Mouse (Mus musculus) T-helper 1 cell (primary cell): ENCODE results near the gene Gna12.

ENCODE experiments used
- in situ Hi-C: fragments of 300-600 bp; cut with MboI, MseI; formaldehyde crosslinking; loops from one replicate; pipeline ENCODE4 v1.15.1; 2025; ENCODE audit warnings: high pct_unique_total_duplicates

Gna12 gene

DNA sequence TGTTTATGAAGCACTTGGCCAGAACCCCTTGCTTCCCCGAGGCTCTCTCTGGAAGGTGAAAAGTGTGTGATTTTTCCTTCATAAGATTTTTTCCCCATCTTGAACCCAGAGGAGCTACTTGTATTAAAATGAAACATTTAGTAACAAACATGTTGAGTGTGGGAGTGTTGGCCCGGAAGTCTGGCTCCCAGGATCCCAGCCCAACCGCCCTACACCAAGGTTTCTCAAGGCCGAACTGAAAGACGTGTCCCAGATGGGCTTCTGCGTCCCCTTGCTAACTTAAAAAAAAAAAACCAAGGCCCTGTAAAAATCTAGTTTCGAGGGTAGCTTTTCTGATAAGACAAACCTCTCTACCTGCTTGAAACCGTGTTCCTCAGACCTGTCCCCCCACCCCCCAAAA, 2.3 kb downstream of the Gna12 start:
- in situ Hi-C loops, result no loop called here

- in situ Hi-C loops, result no loop called here
Observed at GRCm38 (mm10) chr5:140827413-140827812, 2.8 kb downstream of the Gna12 start.

DNA sequence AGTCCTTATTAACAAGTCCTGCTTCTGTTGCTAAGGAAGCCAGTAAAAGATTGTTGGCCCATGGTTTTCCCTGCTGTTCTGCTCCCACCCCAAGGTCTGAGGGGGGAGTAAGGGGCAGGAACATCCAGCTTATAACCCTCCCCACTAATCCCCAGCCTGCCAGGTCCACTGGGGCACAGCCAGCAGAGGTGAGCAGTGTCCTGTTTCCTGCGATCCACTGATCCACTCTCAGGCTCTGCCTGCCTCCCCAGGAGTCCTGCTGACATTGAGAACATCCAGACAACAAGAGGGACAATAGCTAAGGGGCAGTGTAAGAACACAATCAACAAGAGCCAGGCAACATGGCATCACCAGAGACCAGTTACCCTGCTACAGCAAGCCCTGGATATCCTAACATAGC, 3.4 kb downstream of the Gna12 start:
- in situ Hi-C loops, result no loop called here

DNA sequence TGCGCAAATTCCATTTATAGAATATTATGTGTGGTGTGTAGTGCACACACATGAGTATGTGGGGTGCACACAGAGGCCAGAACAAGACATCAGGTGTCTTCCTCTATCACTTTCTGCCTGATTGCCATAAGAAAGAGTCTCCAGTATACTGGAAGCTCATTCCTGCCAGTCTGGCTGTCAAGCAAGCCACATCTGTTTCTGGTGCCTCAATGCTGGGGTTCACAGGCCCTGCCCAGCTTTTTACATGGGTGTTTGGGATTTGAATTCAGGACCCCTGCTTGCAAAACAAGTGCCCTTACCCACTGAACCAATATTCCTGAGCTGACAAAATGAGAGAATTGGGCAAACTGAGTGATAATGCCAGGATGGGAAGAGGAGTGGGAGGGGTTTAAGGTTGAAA, 4.1 kb downstream of the Gna12 start:
- in situ Hi-C loops, result no loop called here

GRCm38 (mm10) chr5:140824126-140824525, 6.1 kb downstream of the Gna12 start:
- in situ Hi-C loops, result no loop called here

- in situ Hi-C loops, result no loop called here
Observed at GRCm38 (mm10) chr5:140823386-140823785, 6.8 kb downstream of the Gna12 start.

DNA sequence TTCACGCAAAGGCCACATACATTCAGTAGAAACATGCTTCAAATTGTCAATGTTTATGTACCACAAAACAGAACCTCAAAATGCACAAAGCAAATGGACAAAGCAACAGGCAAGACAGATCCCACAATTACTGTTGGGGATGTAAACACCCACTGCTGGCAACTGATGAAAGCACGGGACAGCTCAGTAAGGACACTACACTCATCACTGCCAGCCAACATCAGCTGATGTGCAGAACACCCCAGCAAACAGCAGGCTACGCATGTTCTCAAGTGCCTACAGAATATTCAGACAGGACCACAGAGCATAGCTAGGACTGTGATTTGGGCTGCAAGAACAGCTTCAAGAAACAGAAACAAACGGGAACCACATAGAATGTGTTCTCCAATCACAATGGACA, 8.3 kb downstream of the Gna12 start:
- in situ Hi-C loops, result no loop called here

- in situ Hi-C loops, result no loop called here
Observed at GRCm38 (mm10) chr5:140820539-140820938, 9.7 kb downstream of the Gna12 start.

DNA sequence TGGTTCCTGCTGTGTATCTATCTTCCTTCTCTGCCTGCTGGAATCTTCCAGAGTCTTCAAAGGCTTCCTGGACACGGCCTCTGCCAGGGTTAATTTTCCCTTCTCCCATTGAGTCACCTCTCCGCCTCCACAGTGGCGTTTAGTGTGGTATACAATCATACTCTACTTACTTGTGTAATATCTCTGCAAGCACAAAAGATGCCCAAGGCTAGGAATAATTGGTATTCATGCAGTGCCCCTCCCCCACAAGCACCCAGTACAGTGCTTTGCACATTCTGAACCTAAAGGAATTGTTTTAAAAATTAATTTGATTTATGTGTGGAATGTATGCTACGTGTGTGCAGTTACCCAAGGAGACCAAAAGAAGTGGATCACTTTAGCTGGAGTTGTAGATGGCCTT, 10.6 kb downstream of the Gna12 start:
- in situ Hi-C loops, result no loop called here

DNA sequence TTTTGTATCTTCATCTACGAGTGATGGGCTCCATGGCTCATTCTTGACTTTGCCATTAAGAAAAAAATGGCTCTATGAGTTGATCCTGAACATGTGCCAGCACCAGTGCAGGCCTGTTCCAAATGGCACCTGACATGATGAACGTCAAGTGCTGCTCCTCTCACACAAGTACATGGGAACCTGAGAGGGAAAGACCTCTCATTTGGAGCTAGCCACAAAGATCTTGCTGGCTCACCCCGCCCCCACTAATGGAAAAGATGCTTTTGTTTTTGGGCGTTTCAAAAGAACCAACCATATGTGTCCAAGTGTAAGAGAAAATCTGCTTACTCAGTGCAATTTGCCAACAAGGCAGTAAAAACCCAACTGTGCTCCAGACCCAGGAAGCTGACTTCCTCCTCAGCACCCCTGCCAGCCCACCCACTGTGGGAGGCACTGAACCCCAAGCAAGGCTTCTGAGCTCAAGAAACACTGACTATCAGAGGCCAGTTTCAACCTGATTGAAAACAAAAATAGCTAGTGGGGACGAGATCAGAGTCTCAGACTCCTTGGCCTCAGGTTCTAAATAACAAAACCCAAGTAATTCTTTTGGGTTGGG, 11.7 kb downstream of the Gna12 start:
- in situ Hi-C loops, result no loop called here

DNA sequence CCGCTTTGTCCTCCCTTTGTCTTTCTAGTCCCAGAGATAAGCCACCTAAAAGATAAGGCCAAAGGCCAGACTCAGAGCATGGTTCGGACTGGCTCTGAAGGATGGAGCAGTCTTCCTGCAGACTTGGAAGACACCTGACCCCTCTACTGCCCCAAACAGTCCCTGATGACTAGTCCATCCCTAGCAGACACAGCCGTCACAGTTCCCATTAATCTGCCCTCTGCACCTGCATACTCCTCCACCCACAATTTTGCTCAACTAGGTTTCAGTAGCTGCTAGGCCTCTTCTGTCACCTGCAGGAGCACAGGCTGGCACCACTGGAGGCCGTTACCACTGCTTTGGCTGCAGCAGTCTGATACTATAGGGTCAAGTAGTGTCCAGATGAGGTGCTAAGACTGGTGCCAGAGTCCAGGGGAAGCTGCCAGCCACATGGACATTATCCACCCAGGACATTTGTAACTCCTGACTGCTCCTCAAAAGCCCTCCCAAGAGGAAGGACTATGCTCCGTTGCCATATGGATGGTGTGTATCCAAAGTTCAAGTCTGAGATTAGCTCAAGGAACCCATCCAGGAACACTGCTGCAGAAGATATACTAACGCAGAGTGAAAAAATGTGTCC, 13.2 kb downstream of the Gna12 start:
- in situ Hi-C loops, result no loop called here

- in situ Hi-C loops, result no loop called here
Observed at GRCm38 (mm10) chr5:140816008-140816407, 14.2 kb downstream of the Gna12 start.

DNA sequence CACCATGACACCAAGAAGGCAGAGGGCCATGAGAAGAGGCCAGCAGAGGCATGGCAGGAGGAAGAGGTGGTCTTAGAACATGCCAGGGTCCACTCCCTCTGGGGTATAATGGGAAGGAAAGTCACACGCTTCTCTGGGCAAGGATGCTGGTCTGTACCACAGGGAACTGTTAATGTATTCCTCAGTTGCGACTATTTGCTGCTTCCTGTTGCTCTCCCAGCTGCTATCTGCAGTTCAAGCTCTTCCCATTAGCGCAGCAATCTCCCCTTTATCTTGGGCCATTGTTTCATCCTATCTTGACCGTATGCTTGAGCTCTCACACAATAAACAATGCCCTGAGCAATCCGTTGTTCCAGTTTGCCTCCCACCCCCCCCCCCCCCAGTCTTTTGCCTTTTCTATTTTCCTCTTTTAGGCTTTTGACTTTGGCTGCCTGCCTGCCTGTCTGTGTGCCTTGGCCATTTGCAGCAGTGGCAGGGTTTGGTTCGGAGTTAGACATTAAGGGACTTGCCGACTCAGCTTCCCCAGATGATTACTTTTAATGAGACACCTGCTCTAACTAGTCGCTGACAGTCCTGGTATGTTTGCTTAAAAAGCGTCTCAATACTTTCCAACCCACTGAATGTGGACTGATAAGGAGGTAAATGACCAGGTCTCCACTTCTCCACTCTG, 15.0 kb downstream of the Gna12 start:
- in situ Hi-C loops, result no loop called here

GRCm38 (mm10) chr5:140814403-140814802, 15.8 kb downstream of the Gna12 start:
- in situ Hi-C loops, result no loop called here

DNA sequence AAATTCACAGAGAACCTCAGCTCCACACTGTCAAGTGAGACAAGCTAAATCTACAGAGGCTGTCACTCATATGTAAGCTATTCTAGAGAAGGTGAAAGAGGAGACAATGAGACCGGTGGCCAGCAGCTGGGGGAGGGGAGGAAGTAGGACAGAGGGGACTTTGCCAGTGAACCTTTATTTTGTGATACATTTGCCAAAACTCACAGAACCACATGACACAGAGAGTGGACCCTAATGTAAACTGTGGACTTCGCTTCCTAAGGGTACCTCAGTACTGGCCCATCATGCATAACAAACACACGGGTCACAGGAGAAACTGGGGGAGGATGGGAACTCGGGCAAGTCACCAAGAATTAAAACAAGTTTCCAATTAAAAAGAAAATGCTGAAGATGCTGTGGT, 17.5 kb downstream of the Gna12 start:
- in situ Hi-C loops, result no loop called here

- in situ Hi-C loops, result no loop called here
Observed at GRCm38 (mm10) chr5:140812063-140812462, 18.2 kb downstream of the Gna12 start.

- in situ Hi-C loops, result no loop called here
Observed at GRCm38 (mm10) chr5:140811390-140811789, 18.8 kb downstream of the Gna12 start.

DNA sequence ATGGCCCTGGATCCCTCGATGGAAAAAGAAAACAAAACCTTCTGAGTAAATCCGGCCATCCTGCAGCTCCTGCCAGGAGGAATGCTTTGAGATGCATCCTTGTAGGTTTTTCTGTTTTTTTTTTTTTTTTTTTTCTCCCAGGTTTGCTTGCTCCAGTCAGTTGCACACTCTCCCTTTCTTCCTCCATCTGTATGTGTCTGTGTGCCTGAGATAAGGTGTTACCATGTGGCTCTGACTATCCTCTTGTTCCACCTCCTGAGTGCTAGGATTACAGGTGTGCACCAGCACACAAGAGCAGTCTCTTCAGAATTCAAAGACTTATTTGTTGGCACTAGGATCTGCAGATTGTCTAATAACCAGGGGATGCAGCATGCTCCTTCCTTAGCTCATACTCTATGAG, 23.3 kb downstream of the Gna12 start:
- in situ Hi-C loops, result loop anchor here (10.0 kb wide), 1 partner anchor 1282 kb away; no protein-coding TSS in a partner anchor

DNA sequence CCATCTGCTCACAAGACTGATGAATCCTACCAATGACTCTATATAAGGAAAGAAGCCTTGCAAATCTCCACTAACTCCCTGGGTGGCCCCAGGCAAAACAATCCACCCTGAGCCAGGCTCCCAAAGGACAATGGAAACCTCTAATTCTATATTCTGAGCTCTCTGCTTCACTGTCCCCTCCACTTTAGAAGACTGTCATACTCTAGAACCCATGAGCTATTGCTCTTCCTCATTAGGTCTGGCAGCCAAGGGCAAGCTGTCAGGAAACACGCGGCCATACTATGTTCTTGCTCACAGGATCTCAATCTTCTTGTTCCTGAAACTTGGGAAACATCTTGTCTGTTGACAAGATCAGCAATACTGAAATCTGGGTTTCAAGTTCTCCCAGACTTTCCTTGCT, 24.0 kb downstream of the Gna12 start:
- in situ Hi-C loops, result loop anchor here (10.0 kb wide), 1 partner anchor 1281 kb away; no protein-coding TSS in a partner anchor

- in situ Hi-C loops, result loop anchor here (10.0 kb wide), 1 partner anchor 1277 kb away; no protein-coding TSS in a partner anchor
Observed at GRCm38 (mm10) chr5:140801782-140802181, 28.4 kb downstream of the Gna12 start.

DNA sequence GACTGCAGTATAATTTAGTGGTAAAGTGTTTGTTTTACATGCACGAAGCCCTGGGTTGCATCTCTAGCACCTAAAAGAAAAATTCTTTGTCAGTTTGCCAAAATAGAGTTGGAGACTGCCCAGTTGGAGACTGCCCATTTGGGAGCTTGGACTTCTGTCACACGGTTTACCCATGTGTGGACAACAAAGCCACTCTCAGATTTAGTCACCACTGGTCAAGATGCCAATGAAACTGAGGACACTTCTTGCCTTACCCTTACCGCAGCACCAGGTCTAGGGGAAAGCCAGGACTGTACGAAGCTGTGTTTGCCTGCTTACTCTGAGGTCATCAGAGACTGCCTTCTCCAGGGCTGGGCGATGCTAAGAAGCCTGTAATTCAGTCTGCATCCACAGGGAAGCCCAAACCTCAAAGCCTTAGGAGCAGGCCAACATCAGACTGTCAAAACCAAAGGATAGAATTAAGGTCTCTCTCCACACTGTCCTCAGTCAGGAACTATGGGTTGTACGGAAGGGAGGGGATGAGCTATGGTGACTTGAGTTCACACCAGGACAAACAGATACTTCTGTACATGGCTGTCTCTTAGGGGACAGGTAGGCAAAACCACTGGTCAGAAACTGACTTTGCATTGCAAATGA, 29.8 kb downstream of the Gna12 start:
- in situ Hi-C loops, result loop anchor here (10.0 kb wide), 1 partner anchor 1276 kb away; no protein-coding TSS in a partner anchor

DNA sequence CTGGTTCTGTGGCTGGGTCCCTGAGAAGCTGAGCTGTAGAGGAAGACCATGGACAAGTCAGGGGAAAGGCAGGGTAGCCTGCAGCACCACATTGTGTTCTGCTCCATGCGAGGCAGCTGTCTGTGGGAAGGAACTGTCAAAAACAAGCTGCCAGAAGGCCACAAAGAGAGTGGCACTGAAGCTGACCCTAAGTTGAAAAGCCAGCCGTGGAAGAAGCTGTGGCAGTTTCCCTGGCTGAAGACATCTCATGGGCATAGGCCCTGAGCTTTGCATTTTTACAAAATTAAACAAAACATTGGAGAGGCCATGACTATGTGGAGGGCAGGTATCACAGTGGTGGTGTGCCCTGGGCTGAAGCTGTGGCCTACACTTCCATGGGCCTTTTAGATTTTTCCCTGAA, 31.0 kb downstream of the Gna12 start:
- in situ Hi-C loops, result no loop called here

DNA sequence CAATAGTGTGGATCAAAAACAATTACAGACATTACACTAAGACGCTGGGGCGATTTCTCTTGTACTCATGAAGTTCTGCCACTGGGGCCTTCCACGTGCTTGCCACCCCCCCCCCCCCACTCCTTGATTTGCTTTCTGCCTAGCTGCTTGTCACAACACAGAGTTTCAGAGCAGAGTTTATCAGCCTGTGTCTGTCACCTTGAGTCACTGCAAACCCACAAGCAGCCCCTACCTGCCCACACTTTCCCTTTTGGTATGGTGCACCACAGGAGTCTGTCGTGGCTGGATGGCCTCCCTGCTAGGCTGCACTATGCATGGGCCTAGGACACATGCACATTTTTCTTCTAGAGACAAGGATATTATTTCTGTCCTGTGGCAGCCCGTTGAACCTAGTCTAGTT, 31.5 kb downstream of the Gna12 start:
- in situ Hi-C loops, result no loop called here
